Comparison of ENCODE assay signal across 26 mouse cellular contexts in genomic region chr10:24340551-24341213, GRCm38 (mm10).
A peak's percentile ranks its signal among the peaks of the same experiment; 100 is the strongest.
DNase-seq lines count a peak whose midpoint lies in the region; ATAC-seq lines count a peak whose summit lies in the region.
"Had no signal": no experiment of that assay in that cellular context is flagged by ENCODE, and none has a peak within 500 bp of the region (broad histone marks: within the 10 kb centered on the region; RNA-seq: fewer than 3 reads in every experiment).

No protein-coding gene starts in this region.

- no peak overlapping the region for H3K4me2 ChIP-seq in hindbrain, embryonic 12.5 days (replicated peaks)
- no peak overlapping the region for H3K4me2 ChIP-seq in hindbrain, embryonic 13.5 days
- no peak overlapping the region for H3K4me2 ChIP-seq in embryonic facial prominence, embryonic 13.5 days
- H3K4me2 ChIP-seq in limb, embryonic 15.5 days: no peak overlapping the region
- H3K4me2 ChIP-seq: forebrain, embryonic 15.5 days; hindbrain, embryonic 14.5 days; liver, embryonic 15.5 days; lung, embryonic 15.5 days; midbrain, embryonic 12.5 days; neural tube, embryonic 13.5 days had no signal

- no peak for DNase-seq in limb, embryonic 10.5 days (ENCODE audit: low spot score)
- no peak for DNase-seq in heart, adult 9 months (ENCODE audit: low spot score in 2 of 2)
- no peak for DNase-seq in layer of hippocampus, postnatal 10 days (ENCODE audit: low spot score in 2 of 2)
- DNase-seq: adrenal gland, adult 2 months; cerebellum, adult 8-10 months; cerebellum, postnatal 25 days; heart, postnatal 36 days; kidney, adult 9 months; kidney, postnatal 10 days; liver; right cerebral cortex, postnatal 25 days; spleen, adult 18-20 months; thymus, postnatal 14 days had no signal

- H3K27me3 ChIP-seq in hindbrain, embryonic 12.5 days: no peaks in the 10 kb centered on the region
- no peaks in the 10 kb centered on the region for H3K27me3 ChIP-seq in hindbrain, embryonic 13.5 days
- H3K27me3 ChIP-seq in embryonic facial prominence, embryonic 13.5 days: no peaks in the 10 kb centered on the region
- no peaks in the 10 kb centered on the region for H3K27me3 ChIP-seq in limb, embryonic 10.5 days (ENCODE audit: low read depth, poor library complexity, severe bottlenecking)
- no peaks in the 10 kb centered on the region for H3K27me3 ChIP-seq in limb, embryonic 15.5 days
- H3K27me3 ChIP-seq: forebrain, embryonic 15.5 days; liver, embryonic 15.5 days; lung, embryonic 15.5 days; midbrain, embryonic 12.5 days; neural tube, embryonic 13.5 days had no signal

- WGBS in hindbrain, embryonic 12.5 days: 48% methylated on average over 1 of the region's 1 CpGs
- 73% methylated on average over 1 of the region's 1 CpGs for whole genome bisulfite sequencing in hindbrain, embryonic 13.5 days
- 27% methylated on average over 1 of the region's 1 CpGs for WGBS in embryonic facial prominence, embryonic 13.5 days
- 78% methylated on average over 1 of the region's 1 CpGs for WGBS in limb, embryonic 10.5 days
- WGBS in limb, embryonic 15.5 days: 24% methylated on average over 1 of the region's 1 CpGs

- no peaks in the 10 kb centered on the region for H3K36me3 ChIP-seq in hindbrain, embryonic 12.5 days
- no peaks in the 10 kb centered on the region for H3K36me3 ChIP-seq in hindbrain, embryonic 13.5 days
- no peaks in the 10 kb centered on the region for H3K36me3 ChIP-seq in embryonic facial prominence, embryonic 13.5 days
- no peaks in the 10 kb centered on the region for H3K36me3 ChIP-seq in limb, embryonic 10.5 days
- H3K36me3 ChIP-seq in limb, embryonic 15.5 days: no peaks in the 10 kb centered on the region
- H3K36me3 ChIP-seq: forebrain, embryonic 10.5 days; forebrain, embryonic 15.5 days; liver, embryonic 15.5 days; lung, embryonic 15.5 days; midbrain, embryonic 12.5 days; neural tube, embryonic 13.5 days had no signal

- no peaks in the 10 kb centered on the region for H3K9me3 ChIP-seq in hindbrain, embryonic 12.5 days (replicated peaks)
- H3K9me3 ChIP-seq in hindbrain, embryonic 13.5 days: no peaks in the 10 kb centered on the region
- H3K9me3 ChIP-seq in embryonic facial prominence, embryonic 13.5 days: peaks cover 4% of the 10 kb centered on the region; the same call in 1 of the 2 replicates
- no peaks in the 10 kb centered on the region for H3K9me3 ChIP-seq in limb, embryonic 10.5 days (replicated peaks)
- no peaks in the 10 kb centered on the region for H3K9me3 ChIP-seq in limb, embryonic 15.5 days
- H3K9me3 ChIP-seq: forebrain, embryonic 10.5 days; forebrain, embryonic 15.5 days; liver, embryonic 15.5 days; lung, embryonic 15.5 days; midbrain, embryonic 12.5 days; neural tube, embryonic 13.5 days had no signal

- H3K4me1 ChIP-seq in hindbrain, embryonic 12.5 days: no peaks in the 10 kb centered on the region
- no peaks in the 10 kb centered on the region for H3K4me1 ChIP-seq in hindbrain, embryonic 13.5 days (replicated peaks)
- peaks cover 31% of the 10 kb centered on the region for H3K4me1 ChIP-seq in embryonic facial prominence, embryonic 13.5 days
- peaks cover 7% of the 10 kb centered on the region; the same call in 1 of the 2 replicates for H3K4me1 ChIP-seq in limb, embryonic 10.5 days
- H3K4me1 ChIP-seq in limb, embryonic 15.5 days: peaks cover 14% of the 10 kb centered on the region; the same call in 1 of the 2 replicates
- H3K4me1 ChIP-seq: forebrain, embryonic 15.5 days; liver, embryonic 15.5 days; midbrain, embryonic 12.5 days; neural tube, embryonic 13.5 days had no signal

- no peak overlapping the region for H3K4me3 ChIP-seq in hindbrain, embryonic 12.5 days
- H3K4me3 ChIP-seq in hindbrain, embryonic 13.5 days: no peak overlapping the region
- H3K4me3 ChIP-seq in embryonic facial prominence, embryonic 13.5 days: no peak overlapping the region
- no peak overlapping the region for H3K4me3 ChIP-seq in limb, embryonic 10.5 days
- no peak overlapping the region for H3K4me3 ChIP-seq in limb, embryonic 15.5 days
- H3K4me3 ChIP-seq: forebrain, embryonic 10.5 days; forebrain, embryonic 15.5 days; liver, embryonic 15.5 days; lung, embryonic 15.5 days; midbrain, embryonic 12.5 days; neural tube, embryonic 13.5 days had no signal

- H3K27ac ChIP-seq in hindbrain, embryonic 12.5 days: 0 out of 2 replicates have a peak overlapping the region, but pooled peaks have one; percentile 23
- H3K27ac ChIP-seq in hindbrain, embryonic 13.5 days: no peak overlapping the region
- H3K27ac ChIP-seq in embryonic facial prominence, embryonic 13.5 days: peak overlapping the region; percentile 87
- peak overlapping the region; percentile 38; the same call in 1 of the 2 replicates for H3K27ac ChIP-seq in limb, embryonic 10.5 days
- peak overlapping the region; percentile 51 for H3K27ac ChIP-seq in limb, embryonic 15.5 days
- H3K27ac ChIP-seq: forebrain, embryonic 10.5 days; forebrain, embryonic 15.5 days; hindbrain, embryonic 14.5 days; liver, embryonic 15.5 days; lung, embryonic 15.5 days; midbrain, embryonic 12.5 days; neural tube, embryonic 13.5 days had no signal

- ATAC-seq in hindbrain, embryonic 12.5 days (ENCODE audit: low FRiP score): no peak
- no peak for ATAC-seq in hindbrain, embryonic 13.5 days (ENCODE audit: low FRiP score)
- peak; percentile 52; the same call in 1 of the 2 replicates for ATAC-seq in embryonic facial prominence, embryonic 13.5 days (ENCODE audit: insufficient number of reproducible peaks, insufficient read depth, low FRiP score, low TSS enrichment, low read depth)
- peak; percentile 84 for ATAC-seq in limb, embryonic 15.5 days (ENCODE audit: insufficient number of reproducible peaks, low FRiP score, low TSS enrichment, low read depth)
- no peak for ATAC-seq in megakaryocyte, adult 5-6 weeks (ENCODE audit: poor library complexity, severe bottlenecking)
- ATAC-seq: forebrain, embryonic 15.5 days; intestine, postnatal 0 days had no signal

- no peak overlapping the region for H3K9ac ChIP-seq in hindbrain, embryonic 12.5 days
- no peak overlapping the region for H3K9ac ChIP-seq in hindbrain, embryonic 13.5 days
- no peak overlapping the region for H3K9ac ChIP-seq in embryonic facial prominence, embryonic 13.5 days
- H3K9ac ChIP-seq in limb, embryonic 15.5 days: no peak overlapping the region
- H3K9ac ChIP-seq: forebrain, embryonic 15.5 days; hindbrain, embryonic 14.5 days; liver, embryonic 15.5 days; lung, embryonic 15.5 days; midbrain, embryonic 12.5 days; neural tube, embryonic 13.5 days had no signal

Comparison
In these comparisons a context has a peak if more than half of its experiments do, and no peak if none do; other contexts are left out.
1. ATAC-seq: peak in embryonic facial prominence, embryonic 13.5 days (single experiment) and limb, embryonic 15.5 days (single experiment); none in hindbrain, embryonic 12.5 days (single experiment), hindbrain, embryonic 13.5 days (single experiment) and megakaryocyte, adult 5-6 weeks (single experiment).